In the genomic region with DNA sequence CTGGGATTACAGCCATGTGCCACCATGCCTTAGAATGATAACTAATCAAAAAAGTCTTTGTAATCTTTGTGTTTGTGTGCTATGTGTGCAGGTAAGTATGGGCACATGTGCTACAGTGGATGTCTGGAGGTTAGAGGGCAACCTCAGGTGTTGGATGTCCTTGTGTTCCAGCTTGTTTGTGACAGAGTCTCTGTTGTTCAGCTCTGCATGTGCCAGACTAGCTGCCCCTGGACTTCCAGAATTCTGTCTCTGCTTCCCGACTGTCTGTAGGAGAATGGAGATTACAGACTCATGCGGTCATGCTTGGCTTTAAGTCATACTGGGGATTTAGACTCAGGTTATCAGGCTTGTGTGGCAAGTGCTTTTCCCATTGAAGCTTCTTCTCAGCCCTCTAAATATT, we compare ENCODE assay signal across 25 mouse cellular contexts. TPM values are rescaled to one million over a fixed set of nuclear protein-coding genes. Genes with fewer than 3 reads are reported as not detected.
DNase-seq lines count a peak whose midpoint lies in the region; ATAC-seq and TF ChIP-seq lines count a peak whose summit lies in the region.
"Had no signal": no experiment of that assay in that cellular context is flagged by ENCODE, and none has a peak within 500 bp of the region (broad histone marks: within the 10 kb centered on the region; RNA-seq: fewer than 3 reads in every experiment).

No protein-coding gene starts in this region.

- H3K79me2 ChIP-seq in heart, adult 2 months (replicated peaks; ENCODE audit: control insufficient read depth, insufficient read depth, low read length) = no peaks in the 10 kb centered on the region

- no peak for TF ChIP-seq POLR2A in heart, adult 2 months (IDR thresholded peaks at IDR 0.05; ENCODE audit: insufficient read depth, low read depth, low read length)
- TF ChIP-seq POLR2A in kidney, adult 2 months (IDR thresholded peaks at IDR 0.05; ENCODE audit: low read depth, low read length) = no peak

- ATAC-seq in heart, embryonic 14.5 days (ENCODE audit: insufficient number of reproducible peaks, insufficient read depth, low FRiP score, low read depth) = no peak
- ATAC-seq in midbrain, embryonic 13.5 days = no peak
- ATAC-seq: forebrain, postnatal 0 days had no signal

- in situ Hi-C loops in ES-E14 (cut with MboI; ENCODE audit: low sequenced_read_pairs in 2 of 2, unreplicated experiment in 2 of 2) = no loop called here

- H3K36me3 ChIP-seq in heart, embryonic 14.5 days (ENCODE audit: control insufficient read depth, insufficient read depth, low read length) = 0 out of 2 replicates have a peak, but pooled peaks cover 3% of the 10 kb centered on the region
- no peaks in the 10 kb centered on the region for H3K36me3 ChIP-seq in heart, adult 2 months (ENCODE audit: control insufficient read depth, insufficient read depth, low read length)
- H3K36me3 ChIP-seq in E14TG2a.4 (ENCODE audit: insufficient read depth, low read length) (peaks cover 12% of the 10 kb centered on the region), ES-E14 (ENCODE audit: control insufficient read depth, insufficient read depth, low read length, poor library complexity, severe bottlenecking) (no peaks in the 10 kb centered on the region)
- peaks cover 9% of the 10 kb centered on the region; the same call in 1 of the 2 replicates for H3K36me3 ChIP-seq in midbrain, embryonic 13.5 days
- no peaks in the 10 kb centered on the region; the same call in 1 of the 2 replicates for H3K36me3 ChIP-seq in kidney, adult 2 months (ENCODE audit: control insufficient read depth, insufficient read depth, low read length)
- H3K36me3 ChIP-seq: forebrain, embryonic 10.5 days; limb, embryonic 13.5 days; lung, embryonic 15.5 days had no signal

- peak overlapping the region; percentile 49 to 63 for H3K27ac ChIP-seq in heart, embryonic 14.5 days (replicated peaks in 1 of 2; ENCODE audit: control insufficient read depth in 1 of 2, insufficient read depth in 1 of 2, low read depth in 2 of 2, low read length in 2 of 2)
- H3K27ac ChIP-seq in heart, adult 2 months = no peak overlapping the region
- H3K27ac ChIP-seq in ES-E14 (ENCODE audit: insufficient read depth, low read depth, low read length, poor library complexity, severe bottlenecking) = peak overlapping the region; percentile 55; the same call in 1 of the 2 replicates
- H3K27ac ChIP-seq in midbrain, embryonic 13.5 days = no peak overlapping the region
- no peak overlapping the region for H3K27ac ChIP-seq in kidney, adult 2 months (ENCODE audit: insufficient read depth, low read depth, low read length)
- H3K27ac ChIP-seq: forebrain, embryonic 10.5 days; hindbrain, embryonic 13.5 days; kidney, postnatal 0 days; limb, embryonic 13.5 days; neural tube, embryonic 13.5 days had no signal

- WGBS in heart, embryonic 14.5 days = 23% methylated on average over 2 of the region's 2 CpGs
- WGBS in heart, adult 2 months = 45% methylated on average over 2 of the region's 2 CpGs
- WGBS in midbrain, embryonic 13.5 days = 73% methylated on average over 2 of the region's 2 CpGs
- 92% methylated on average over 2 of the region's 2 CpGs for WGBS in kidney, adult 2 months

- no peak overlapping the region for H3K4me2 ChIP-seq in heart, embryonic 14.5 days (ENCODE audit: low read length)
- H3K4me2 ChIP-seq in midbrain, embryonic 13.5 days (replicated peaks) = no peak overlapping the region
- H3K4me2 ChIP-seq: hindbrain, embryonic 13.5 days; limb, embryonic 13.5 days; lung, embryonic 15.5 days; neural tube, embryonic 13.5 days had no signal

- no peaks in the 10 kb centered on the region for H3K27me3 ChIP-seq in heart, embryonic 14.5 days (ENCODE audit: control insufficient read depth, insufficient read depth, low read length)
- no peaks in the 10 kb centered on the region for H3K27me3 ChIP-seq in heart, adult 2 months (ENCODE audit: control insufficient read depth, insufficient read depth, low read length)
- no peaks in the 10 kb centered on the region for H3K27me3 ChIP-seq in E14TG2a.4 (ENCODE audit: insufficient read depth, low read length)
- H3K27me3 ChIP-seq in midbrain, embryonic 13.5 days = no peaks in the 10 kb centered on the region
- no peaks in the 10 kb centered on the region for H3K27me3 ChIP-seq in kidney, adult 2 months (replicated peaks; ENCODE audit: control insufficient read depth, insufficient read depth, low read length)
- H3K27me3 ChIP-seq: hindbrain, embryonic 13.5 days; limb, embryonic 13.5 days; lung, embryonic 15.5 days; neural tube, embryonic 13.5 days had no signal

- intact Hi-C loops in heart, adult 2 months (cut with DNase I) = no loop called here

- H3K4me1 ChIP-seq in heart, embryonic 14.5 days (ENCODE audit: control insufficient read depth in 2 of 2, insufficient read depth in 2 of 2, low read length in 2 of 2) = peaks cover 2 to 21% of the 10 kb centered on the region in 2 experiments
- H3K4me1 ChIP-seq in heart, adult 2 months (ENCODE audit: control insufficient read depth, insufficient read depth, low read length) = no peaks in the 10 kb centered on the region
- H3K4me1 ChIP-seq in E14TG2a.4 (replicated peaks; ENCODE audit: low read depth, low read length) (peaks cover 44% of the 10 kb centered on the region), ES-E14 (ENCODE audit: control insufficient read depth in 2 of 2, insufficient read depth in 2 of 2, low read length in 2 of 2, poor library complexity in 1 of 2) (peaks cover 4 to 7% of the 10 kb centered on the region in 2 experiments)
- H3K4me1 ChIP-seq in midbrain, embryonic 13.5 days (replicated peaks) = no peaks in the 10 kb centered on the region
- 0 out of 2 replicates have a peak, but pooled peaks cover 3% of the 10 kb centered on the region for H3K4me1 ChIP-seq in kidney, adult 2 months (ENCODE audit: control insufficient read depth, insufficient read depth, low read length)
- H3K4me1 ChIP-seq: hindbrain, embryonic 13.5 days; neural tube, embryonic 13.5 days had no signal

- TF ChIP-seq EP300 in heart, adult 2 months (IDR thresholded peaks at IDR 0.05; ENCODE audit: insufficient read depth, low read depth, low read length) = no peak

- no peaks in the 10 kb centered on the region for H3K9me3 ChIP-seq in heart, embryonic 14.5 days (ENCODE audit: control insufficient read depth, low read length)
- H3K9me3 ChIP-seq in E14TG2a.4 (ENCODE audit: low read length) (peaks cover 7% of the 10 kb centered on the region), ES-E14 (ENCODE audit: control insufficient read depth, insufficient read depth, low read depth, low read length) (no peaks in the 10 kb centered on the region)
- no peaks in the 10 kb centered on the region for H3K9me3 ChIP-seq in midbrain, embryonic 13.5 days
- H3K9me3 ChIP-seq: forebrain, embryonic 10.5 days; hindbrain, embryonic 13.5 days; limb, embryonic 13.5 days; lung, embryonic 15.5 days; neural tube, embryonic 13.5 days had no signal

- no peak overlapping the region for H3K9ac ChIP-seq in heart, embryonic 14.5 days (ENCODE audit: low read length)
- no peak overlapping the region for H3K9ac ChIP-seq in heart, adult 2 months (ENCODE audit: low read depth, low read length)
- peak overlapping the region; percentile 64 for H3K9ac ChIP-seq in ES-E14 (ENCODE audit: insufficient read depth, low read depth, low read length, poor library complexity, severe bottlenecking)
- H3K9ac ChIP-seq in midbrain, embryonic 13.5 days (replicated peaks) = no peak overlapping the region
- H3K9ac ChIP-seq: forebrain, postnatal 0 days; hindbrain, embryonic 13.5 days; limb, embryonic 13.5 days; lung, embryonic 15.5 days; neural tube, embryonic 13.5 days had no signal

- TF ChIP-seq CTCF in heart, adult 2 months (IDR thresholded peaks at IDR 0.05) = no peak
- no peak for TF ChIP-seq CTCF in E14TG2a.4 (conservative IDR thresholded peaks at IDR 0.05; ENCODE audit: low read length)
- TF ChIP-seq CTCF in kidney, adult 2 months (conservative IDR thresholded peaks at IDR 0.05; ENCODE audit: insufficient read depth, insufficient read length, low read depth, low read length) = no peak

- no peak overlapping the region for H3K4me3 ChIP-seq in heart, embryonic 14.5 days (ENCODE audit: control insufficient read depth in 1 of 2, insufficient read depth in 1 of 2, low read depth in 1 of 2, low read length in 2 of 2)
- H3K4me3 ChIP-seq in heart, adult 2 months = no peak overlapping the region
- H3K4me3 ChIP-seq in E14TG2a.4 (replicated peaks; ENCODE audit: low read length) (peak overlapping the region; percentile 60), ES-E14 (ENCODE audit: insufficient read depth in 1 of 2, low read depth in 1 of 2, low read length in 2 of 2, poor library complexity in 1 of 2, severe bottlenecking in 1 of 2) (peak overlapping the region; percentile 9 to 58)
- no peak overlapping the region for H3K4me3 ChIP-seq in midbrain, embryonic 13.5 days (replicated peaks)
- H3K4me3 ChIP-seq in kidney, adult 2 months (ENCODE audit: insufficient read depth, low read depth, low read length) = no peak overlapping the region
- H3K4me3 ChIP-seq: forebrain, embryonic 10.5 days; hindbrain, embryonic 13.5 days; limb, embryonic 13.5 days; lung, embryonic 15.5 days; neural tube, embryonic 13.5 days had no signal

- DNase-seq in heart, adult 2 months = no peak
- DNase-seq in ES-E14 (ENCODE audit: low read depth, low spot score) = no peak
- DNase-seq in induced T-regulatory cell, adult 2 months (ENCODE audit: low read depth) = peak; percentile 39
- no peak for DNase-seq in lung, postnatal 10 days
- no peak for DNase-seq in kidney, adult 2 months
- DNase-seq: adrenal gland, postnatal 25 days; cerebellum, adult 2 months; forebrain, postnatal 0 days; kidney, adult 11 months; midbrain, embryonic 14.5 days; thymus, adult 18-20 months; thymus, postnatal 4 days had no signal

RNA-seq across cellular contexts. Expression of a gene that starts 16.4 kb away (rescaled TPM):
- polyA plus RNA-seq in heart, embryonic 14.5 days (2014; fragmentation: Nextera tagmentation; extraction: Ambion mirVana) = 48.2 and 55.7 TPM in 2 replicates
- 10 to 100 TPM; 10.3 to 10.8 TPM for total RNA-seq in heart, adult 2 months (2021)
- 18.6 and 19.8 TPM in 2 replicates for polyA plus RNA-seq in heart, adult 2 months (2012; rRNA removed)
- 11.7 and 21.0 TPM in 2 replicates for total RNA-seq in ES-E14 (2012; rRNA removed)
- 13.2 and 14.5 TPM in 2 replicates for polyA plus RNA-seq in midbrain, embryonic 13.5 days (2015; fragmentation: Nextera tagmentation; extraction: Ambion mirVana)
- polyA plus RNA-seq in kidney, adult 2 months (2012; rRNA removed) = 216 TPM in 2 replicates

RNA-seq across cellular contexts. Expression of a gene that starts 36.4 kb away (rescaled TPM):
- 25.6 and 26.7 TPM in 2 replicates for polyA plus RNA-seq in heart, embryonic 14.5 days (2014; fragmentation: Nextera tagmentation; extraction: Ambion mirVana)
- 1 to 10 TPM; 6.5 to 9.7 TPM for total RNA-seq in heart, adult 2 months (2021)
- polyA plus RNA-seq in heart, adult 2 months (2012; rRNA removed) = 9.2 and 24.8 TPM in 2 replicates
- 0.16 and 0.22 TPM in 2 replicates for total RNA-seq in ES-E14 (2012; rRNA removed)
- polyA plus RNA-seq in midbrain, embryonic 13.5 days (2015; fragmentation: Nextera tagmentation; extraction: Ambion mirVana) = 0.19 TPM in 1 of 2 replicates, not detected in the other
- polyA plus RNA-seq in kidney, adult 2 months (2012; rRNA removed) = 1.6 and 2.0 TPM in 2 replicates
- total RNA-seq: layer of hippocampus, postnatal 14 days had no signal

RNA-seq across cellular contexts. Expression of a gene that starts 37.2 kb away (rescaled TPM):
- not detected in 2 replicates for polyA plus RNA-seq in heart, embryonic 14.5 days (2014; fragmentation: Nextera tagmentation; extraction: Ambion mirVana)
- total RNA-seq in heart, adult 2 months (2021) = not detected
- polyA plus RNA-seq in heart, adult 2 months (2012; rRNA removed) = not detected in 2 replicates
- total RNA-seq in ES-E14 (2012; rRNA removed) = not detected in 2 replicates
- not detected in 2 replicates for polyA plus RNA-seq in midbrain, embryonic 13.5 days (2015; fragmentation: Nextera tagmentation; extraction: Ambion mirVana)
- polyA plus RNA-seq in kidney, adult 2 months (2012; rRNA removed) = 0.04 and 0.11 TPM in 2 replicates
- total RNA-seq: adrenal gland, postnatal 25 days; forebrain, postnatal 0 days; gastrocnemius, postnatal 4 days; layer of hippocampus, postnatal 14 days; left cerebral cortex, postnatal 10 days had no signal
- polyA plus RNA-seq: cerebellum, adult 2 months; forebrain, embryonic 10.5 days; forebrain, postnatal 0 days; hindbrain, embryonic 13.5 days; kidney, postnatal 0 days; limb, embryonic 13.5 days; lung, embryonic 15.5 days; midbrain, embryonic 14.5 days; neural tube, embryonic 13.5 days; stomach, embryonic 14.5 days had no signal

Comparison
In these comparisons a context has a peak if more than half of its experiments do, and no peak if none do; other contexts are left out.
1. H3K27ac ChIP-seq: peak in heart, embryonic 14.5 days (2 of 2) and ES-E14 (single experiment); none in heart, adult 2 months (single experiment), midbrain, embryonic 13.5 days (single experiment) and kidney, adult 2 months (single experiment).
2. H3K4me3 ChIP-seq: peak in E14TG2a.4 (single experiment) and ES-E14 (2 of 2); none in heart, embryonic 14.5 days (0 of 2), heart, adult 2 months (single experiment), midbrain, embryonic 13.5 days (single experiment) and kidney, adult 2 months (single experiment).